Mouse (Mus musculus) regulatory T cell (primary cell): ENCODE data around the gene Drc7.
"Not testable (repeated sequence)": the region's sequence is repeated elsewhere in the genome, so short reads cannot be mapped to it uniquely, and the experiment has no call there.

Experiments used
- in situ Hi-C: fragments of 300-600 bp; cut with MboI, MseI; formaldehyde crosslinking; loops from one replicate; pipeline ENCODE4 v1.15.1; 2025; ENCODE audit warnings: high pct_unique_total_duplicates

Drc7 gene

GRCm38 (mm10) chr8:95054927-95055510 lies at the start of gene Drc7:
TSS of gene Drc7 (plus strand) at chr8:95055103.
- in situ Hi-C loops: no loop called here

- in situ Hi-C loops: no loop called here
Measured at GRCm38 (mm10) chr8:95012442-95012919, 42.4 kb upstream of the Drc7 start.

- in situ Hi-C loops: no loop called here
Measured at GRCm38 (mm10) chr8:95015866-95016265, 39.0 kb upstream of the Drc7 start.

- in situ Hi-C loops: no loop called here
Measured at GRCm38 (mm10) chr8:95016684-95017083, 38.2 kb upstream of the Drc7 start.

GRCm38 (mm10) chr8:95017451-95017850 lies 37.5 kb upstream of the Drc7 start, which contains the start of gene Adgrg3:
TSS of gene Adgrg3 (plus strand) at chr8:95017692.
- in situ Hi-C loops: no loop called here

GRCm38 (mm10) chr8:95017969-95018635 lies 36.8 kb upstream of the Drc7 start:
- in situ Hi-C loops: no loop called here

GRCm38 (mm10) chr8:95020293-95020777 lies 34.6 kb upstream of the Drc7 start:
- in situ Hi-C loops: no loop called here

GRCm38 (mm10) chr8:95020821-95021220 lies 34.1 kb upstream of the Drc7 start:
- in situ Hi-C loops: no loop called here

- in situ Hi-C loops: no loop called here
Measured at GRCm38 (mm10) chr8:95023201-95023600, 31.7 kb upstream of the Drc7 start.

- in situ Hi-C loops: no loop called here
Measured at GRCm38 (mm10) chr8:95024387-95024786, 30.5 kb upstream of the Drc7 start.

GRCm38 (mm10) chr8:95025421-95025820 lies 29.5 kb upstream of the Drc7 start:
- in situ Hi-C loops: no loop called here

GRCm38 (mm10) chr8:95028391-95028790 lies 26.5 kb upstream of the Drc7 start:
- in situ Hi-C loops: not testable (repeated sequence)

- in situ Hi-C loops: no loop called here
Measured at GRCm38 (mm10) chr8:95037106-95037925, 17.6 kb upstream of the Drc7 start.

- in situ Hi-C loops: no loop called here
Measured at GRCm38 (mm10) chr8:95041883-95042784, 12.8 kb upstream of the Drc7 start.

- in situ Hi-C loops: no loop called here
Measured at GRCm38 (mm10) chr8:95044811-95045210, 10.1 kb upstream of the Drc7 start.

- in situ Hi-C loops: no loop called here
Measured at GRCm38 (mm10) chr8:95046982-95047381, 7.9 kb upstream of the Drc7 start.

GRCm38 (mm10) chr8:95047884-95048680 lies 6.8 kb upstream of the Drc7 start:
- in situ Hi-C loops: no loop called here

- in situ Hi-C loops: no loop called here
Measured at GRCm38 (mm10) chr8:95049636-95050035, 5.3 kb upstream of the Drc7 start.

GRCm38 (mm10) chr8:95054438-95054837 lies 465 bp upstream of the Drc7 start:
- in situ Hi-C loops: no loop called here

- in situ Hi-C loops: no loop called here
Measured at GRCm38 (mm10) chr8:95056414-95056813, 1.5 kb downstream of the Drc7 start.
